Mouse (Mus musculus) heart, embryonic 15.5 days (tissue): ENCODE results near the gene Olfr1509. TPM values are rescaled to one million over a fixed set of nuclear protein-coding genes. Genes with fewer than 3 reads are reported as not detected.
"Not testable (repeated sequence)": the region's sequence is repeated elsewhere in the genome, so short reads cannot be mapped to it uniquely, and the experiment has no call there.

ENCODE experiments used
- ATAC-seq: fragments of 200-750 bp; cut with Nextera tagmentation; replicated peaks from 2 replicates; pipeline ENCODE4 v1.8.0; 2017; ENCODE audit warnings: low read depth, moderate TSS enrichment; ENCODE audit not compliant: insufficient number of reproducible peaks, insufficient read depth, low FRiP score
- H3K27ac ChIP-seq: fragments of 300-500 bp; sonication (generic); 2 replicates; pipeline ENCODE4 v1.5.1; 2015; ENCODE audit warnings: mild to moderate bottlenecking, inconsistent platforms
- H3K27me3 ChIP-seq: fragments of 300-500 bp; sonication (generic); 2 replicates; pipeline ENCODE4 v1.6.1; 2015; ENCODE audit warnings: inconsistent platforms
- H3K36me3 ChIP-seq: fragments of 300-500 bp; sonication (generic); 2 replicates; pipeline ENCODE4 v1.6.1; 2015; ENCODE audit warnings: mild to moderate bottlenecking, inconsistent platforms
- H3K4me1 ChIP-seq: fragments of 300-500 bp; sonication (generic); replicated peaks from 2 replicates; pipeline ENCODE4 v1.6.1; 2015; ENCODE audit warnings: inconsistent platforms
- H3K4me2 ChIP-seq: fragments of 300-500 bp; sonication (generic); 2 replicates; pipeline ENCODE4 v1.6.1; 2015; ENCODE audit warnings: inconsistent platforms, mild to moderate bottlenecking, moderate library complexity
- H3K4me3 ChIP-seq: fragments of 300-500 bp; sonication (generic); 2 replicates; pipeline ENCODE4 v1.5.1; 2015; ENCODE audit warnings: mild to moderate bottlenecking, inconsistent platforms
- H3K9ac ChIP-seq: fragments of 300-500 bp; sonication (generic); 2 replicates; pipeline ENCODE4 v1.6.1; 2015; ENCODE audit warnings: mild to moderate bottlenecking, inconsistent platforms
- H3K9me3 ChIP-seq: fragments of 300-500 bp; sonication (generic); replicated peaks from 2 replicates; pipeline ENCODE4 v1.6.1; 2016; ENCODE audit warnings: inconsistent platforms
- WGBS: fragments of 180-500 bp; shearing (Covaris S2); methylation state at CpG from one replicate; pipeline ENCODE4 v1.1.7; 2015; ENCODE audit warnings: mixed read lengths; 5-methylcytosine and 5-hydroxymethylcytosine counted together
- polyA plus RNA-seq: library from polyadenylated mRNA; unstranded; fragments of >200 nt; fragmentation: Nextera tagmentation; extraction: Ambion mirVana; gene quantifications from 2 replicates; pipeline ENCODE4 v1.2.1, GENCODE M21; 2015

Olfr1509 gene
- polyA plus RNA-seq: not detected in 2 replicates

DNA sequence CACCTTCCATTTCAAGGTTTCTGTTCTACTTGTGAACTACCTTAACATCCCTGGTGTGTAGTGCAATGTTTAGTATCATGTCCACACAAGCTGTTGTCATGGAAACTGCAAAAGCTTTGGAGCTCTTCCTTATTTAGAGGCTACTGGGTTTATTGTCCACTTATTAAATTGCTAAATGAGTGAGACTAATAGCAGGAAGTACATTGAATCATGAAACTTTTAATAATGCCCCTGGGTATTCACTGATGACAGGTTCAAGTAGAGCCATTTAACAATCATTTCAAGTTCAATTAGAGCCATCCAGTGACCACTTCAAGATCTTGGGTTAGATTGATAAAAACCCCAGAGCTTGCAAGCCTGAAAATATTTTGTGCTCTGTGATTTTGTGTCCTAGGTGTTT lies at the start of gene Olfr1509:
TSS of gene Olfr1509 (plus strand) at position 301 of the 400 bp plus-strand sequence.
- Histone ChIP-seq H3K9me3 (no peaks in the 10 kb centered on the region), H3K27ac (no peak within 1 kb of the TSS), H3K27me3 (no peaks in the 10 kb centered on the region), H3K4me3 (no peak within 1 kb of the TSS), H3K4me1 (no peaks in the 10 kb centered on the region), H3K36me3 (no peaks in the 10 kb centered on the region), H3K9ac (no peak within 1 kb of the TSS), H3K4me2 (no peak within 1 kb of the TSS)
- no peak for ATAC-seq

DNA sequence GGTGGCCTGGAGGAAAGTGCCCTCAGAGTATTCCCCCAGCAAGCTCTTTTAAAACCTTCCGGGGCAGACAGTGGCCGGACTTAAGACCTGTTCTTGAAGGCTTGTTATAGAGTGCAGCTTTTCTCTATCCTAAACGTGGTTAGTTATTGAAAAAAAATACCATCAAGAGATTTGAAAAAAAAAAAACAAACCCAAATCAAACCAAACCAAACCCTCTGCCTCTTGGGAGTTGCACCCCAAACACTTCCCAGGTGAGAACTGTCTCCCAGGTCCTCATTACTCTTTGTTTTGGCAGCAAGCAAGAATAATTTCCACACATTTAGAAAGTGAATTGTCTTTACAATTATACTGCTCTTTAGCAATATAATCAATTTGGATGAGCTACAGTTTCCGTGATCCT lies 45.5 kb upstream of the Olfr1509 start, which contains the start of gene Olfr1511:
TSS of gene Olfr1511 (minus strand) at position 101 of the 400 bp plus-strand sequence.
- H3K36me3 ChIP-seq: no peaks in the 10 kb centered on the region
- no peaks in the 10 kb centered on the region for H3K27me3 ChIP-seq
- H3K9ac ChIP-seq: no peak within 1 kb of the TSS
- no peak for ATAC-seq
- no peak within 1 kb of the TSS for H3K4me2 ChIP-seq
- H3K4me1 ChIP-seq: no peaks in the 10 kb centered on the region
- 71% methylated on average over 4 of the region's 4 CpGs for WGBS
- H3K9me3 ChIP-seq: no peaks in the 10 kb centered on the region
- no peak within 1 kb of the TSS for H3K27ac ChIP-seq
- no peak within 1 kb of the TSS for H3K4me3 ChIP-seq

DNA sequence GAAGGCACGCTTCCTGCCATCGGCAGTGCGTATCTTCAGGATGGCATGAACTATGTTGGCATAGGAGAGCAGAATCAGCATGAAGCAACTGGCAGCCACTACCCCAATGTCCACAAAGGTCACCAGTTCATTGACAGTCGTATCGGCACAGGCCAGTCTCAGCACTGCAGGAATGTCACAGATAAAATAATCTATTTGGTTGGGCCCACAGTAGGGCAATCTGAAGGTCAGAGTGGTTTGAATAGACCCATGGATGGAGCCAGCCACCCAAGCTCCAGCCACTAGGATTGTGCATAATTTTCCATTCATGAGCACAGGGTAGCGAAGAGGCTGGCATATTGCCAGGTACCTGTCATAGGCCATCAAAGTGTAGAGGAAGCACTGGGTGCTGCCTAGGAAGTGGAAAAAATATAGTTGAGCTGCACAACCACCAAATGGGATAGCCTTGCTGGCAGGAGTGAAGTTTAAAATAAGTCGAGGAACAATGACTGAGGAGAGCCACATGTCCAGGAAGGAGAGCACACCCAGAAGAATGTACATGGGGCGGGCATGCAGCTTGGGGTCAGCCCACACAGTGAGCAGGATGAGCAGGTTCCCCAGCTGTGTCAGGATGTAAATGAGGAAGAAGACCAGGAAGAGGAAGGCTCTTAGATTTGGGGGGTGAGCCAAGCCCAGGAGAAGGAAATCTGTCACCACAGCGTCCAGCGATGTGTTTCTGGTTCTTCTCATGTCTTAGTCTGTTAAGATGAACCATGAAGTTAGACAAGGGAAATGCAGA lies 32.5 kb upstream of the Olfr1509 start:
- not testable (repeated sequence) for H3K4me3 ChIP-seq, H3K27me3 ChIP-seq, H3K4me2 ChIP-seq, H3K27ac ChIP-seq, H3K9me3 ChIP-seq, H3K36me3 ChIP-seq, ATAC-seq, H3K9ac ChIP-seq, H3K4me1 ChIP-seq
- 51% methylated on average over 7 of the region's 10 CpGs for WGBS

DNA sequence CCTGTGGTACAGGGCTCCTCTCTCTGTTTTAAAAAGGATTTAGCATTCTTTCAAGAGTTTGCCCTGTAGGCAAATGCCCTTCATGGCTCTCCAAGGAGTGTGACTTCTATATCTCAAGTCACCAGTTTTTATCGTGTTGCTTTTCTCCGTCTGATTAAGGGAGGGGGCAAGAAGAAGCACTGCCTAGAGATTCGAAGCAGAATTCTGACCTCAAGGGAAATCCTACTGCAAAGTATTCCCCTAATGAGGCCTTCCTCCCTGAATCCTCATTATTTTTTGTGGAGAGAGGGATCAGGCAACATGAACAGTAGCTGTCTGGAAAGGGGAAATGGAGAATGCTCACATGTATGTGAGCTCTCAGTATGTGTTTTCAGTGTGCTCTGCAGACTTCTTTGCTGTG lies 28.5 kb upstream of the Olfr1509 start, which contains the start of gene Olfr1510:
TSS of gene Olfr1510 (minus strand) at position 101 of the 400 bp plus-strand sequence.
- H3K27me3 ChIP-seq: no peaks in the 10 kb centered on the region
- no peak within 1 kb of the TSS for H3K9ac ChIP-seq
- no peak within 1 kb of the TSS for H3K27ac ChIP-seq
- no peaks in the 10 kb centered on the region for H3K4me1 ChIP-seq
- no peaks in the 10 kb centered on the region for H3K9me3 ChIP-seq
- WGBS: 79% methylated on average over 3 of the region's 3 CpGs
- H3K4me3 ChIP-seq: no peak within 1 kb of the TSS
- H3K4me2 ChIP-seq: no peak within 1 kb of the TSS
- ATAC-seq: no peak
- no peaks in the 10 kb centered on the region for H3K36me3 ChIP-seq

DNA sequence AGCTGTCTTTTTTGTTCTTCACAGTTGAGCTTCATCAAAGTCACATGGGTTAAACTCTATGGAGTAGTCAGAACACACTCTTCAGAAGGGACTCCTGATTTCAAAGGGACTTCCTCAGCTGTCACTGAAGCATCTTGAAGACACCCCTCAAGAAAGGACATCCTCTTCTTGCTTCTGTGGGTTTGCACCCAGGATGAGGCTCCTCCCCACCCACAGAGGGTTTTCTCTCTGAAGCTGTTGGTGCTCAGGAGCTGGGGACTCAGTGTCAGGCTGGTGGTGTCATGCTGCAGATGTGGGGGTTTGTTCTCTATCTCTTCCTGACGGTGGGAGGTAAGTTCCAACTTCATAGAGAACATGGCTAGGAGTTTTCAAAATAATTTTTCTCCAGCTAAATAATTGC lies 15.1 kb upstream of the Olfr1509 start:
- Histone ChIP-seq H3K36me3 (no peaks in the 10 kb centered on the region), H3K27me3 (no peaks in the 10 kb centered on the region), H3K9ac (no peak overlapping the region), H3K9me3 (no peaks in the 10 kb centered on the region), H3K4me1 (no peaks in the 10 kb centered on the region), H3K4me2 (no peak overlapping the region), H3K4me3 (no peak overlapping the region), H3K27ac (no peak overlapping the region)
- ATAC-seq: no peak; the same call in 1 of the 2 replicates
- 85% methylated on average over 1 of the region's 1 CpGs for WGBS

DNA sequence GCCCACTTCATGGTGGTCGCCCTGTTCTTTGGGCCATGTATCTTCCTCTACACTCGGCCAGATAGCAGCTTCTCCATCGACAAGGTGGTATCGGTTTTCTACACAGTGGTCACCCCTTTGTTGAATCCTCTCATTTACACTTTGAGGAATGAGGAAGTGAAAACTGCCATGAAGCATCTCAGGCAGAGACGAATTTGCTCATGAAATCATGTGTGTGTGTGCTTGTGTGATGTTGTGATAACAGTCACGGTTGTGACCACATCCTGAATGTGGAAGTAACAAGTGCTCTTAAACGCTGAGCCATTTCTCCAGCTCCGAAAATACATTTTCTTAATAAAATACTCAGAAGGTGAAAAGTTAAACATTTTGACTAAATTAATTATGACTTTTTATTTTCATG lies 8.3 kb downstream of the Olfr1509 start:
- no peak for ATAC-seq
- H3K36me3 ChIP-seq: no peaks in the 10 kb centered on the region
- 78% methylated on average over 8 of the region's 8 CpGs for WGBS
- H3K4me1 ChIP-seq: no peaks in the 10 kb centered on the region
- H3K27me3 ChIP-seq: no peaks in the 10 kb centered on the region
- no peak overlapping the region for H3K27ac ChIP-seq
- no peaks in the 10 kb centered on the region for H3K9me3 ChIP-seq
- no peak overlapping the region for H3K9ac ChIP-seq
- no peak overlapping the region for H3K4me3 ChIP-seq
- no peak overlapping the region for H3K4me2 ChIP-seq

DNA sequence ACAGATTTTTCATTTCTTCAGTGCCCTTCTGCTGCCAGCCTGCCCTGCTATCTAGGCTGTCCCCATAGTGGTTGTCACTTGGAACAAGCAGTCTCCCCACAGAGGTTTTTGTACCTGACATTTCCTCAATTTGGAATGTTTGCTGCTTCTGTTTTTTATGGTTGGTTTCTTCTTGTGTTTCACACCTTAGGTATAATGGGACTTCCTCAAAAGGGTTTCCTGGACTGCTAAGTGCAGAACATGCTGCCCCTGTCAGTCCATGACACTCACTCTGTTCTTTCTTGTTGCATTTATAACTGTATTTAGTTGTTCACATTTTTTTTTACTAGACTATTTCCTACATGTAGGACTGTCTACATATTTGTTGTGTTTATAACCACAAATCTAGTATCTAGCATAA lies 19.1 kb downstream of the Olfr1509 start:
- no peak for ATAC-seq
- Histone ChIP-seq H3K27me3 (no peaks in the 10 kb centered on the region), H3K27ac (no peak overlapping the region), H3K9ac (no peak overlapping the region), H3K4me2 (no peak overlapping the region), H3K4me3 (no peak overlapping the region), H3K9me3 (no peaks in the 10 kb centered on the region), H3K4me1 (no peaks in the 10 kb centered on the region), H3K36me3 (no peaks in the 10 kb centered on the region)

DNA sequence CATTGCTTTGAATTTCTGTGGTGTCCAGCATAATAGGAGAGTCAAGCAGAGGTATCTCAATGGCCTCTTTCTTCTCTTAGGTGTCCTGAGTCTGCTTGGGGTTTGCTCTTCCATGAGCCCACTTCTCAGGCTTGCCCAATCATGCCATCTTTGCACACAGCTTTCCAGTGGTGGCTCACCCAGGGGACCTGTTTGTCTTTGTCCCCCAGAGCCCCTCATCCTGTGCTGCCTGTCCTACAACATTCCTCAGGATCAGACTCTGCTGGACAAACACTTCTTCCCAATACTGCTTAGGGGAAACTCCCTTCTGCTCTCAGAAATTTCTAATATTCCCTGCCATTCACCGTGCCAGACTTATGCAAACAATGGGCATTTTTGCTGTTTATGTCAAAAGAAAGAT lies 22.9 kb downstream of the Olfr1509 start:
- no peak overlapping the region for H3K9ac ChIP-seq
- no peak for ATAC-seq
- H3K27me3 ChIP-seq: no peaks in the 10 kb centered on the region
- H3K27ac ChIP-seq: no peak overlapping the region
- H3K4me1 ChIP-seq: no peaks in the 10 kb centered on the region
- 77% methylated on average over 1 of the region's 1 CpGs for WGBS
- H3K4me3 ChIP-seq: no peak overlapping the region
- no peaks in the 10 kb centered on the region for H3K36me3 ChIP-seq
- H3K4me2 ChIP-seq: no peak overlapping the region
- H3K9me3 ChIP-seq: no peaks in the 10 kb centered on the region

DNA sequence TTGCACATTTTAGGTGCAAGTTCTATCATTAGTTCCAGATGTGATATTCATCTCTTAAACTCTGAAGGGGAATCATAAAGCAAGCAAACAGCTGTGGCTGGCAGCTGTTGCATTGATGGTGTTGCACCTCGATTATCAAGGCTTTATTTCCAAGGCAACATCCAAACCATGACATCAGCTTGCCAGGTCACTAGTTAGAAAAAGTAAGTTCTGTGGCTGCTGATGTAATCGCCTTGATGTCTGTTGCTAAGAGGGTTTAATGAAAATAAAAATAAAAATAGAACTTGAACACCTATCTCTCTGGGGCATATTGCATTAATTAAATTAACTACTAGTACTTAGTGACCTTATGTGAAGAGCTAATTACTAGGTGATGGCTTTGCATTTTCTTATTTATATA lies 24.6 kb downstream of the Olfr1509 start, which contains the start of gene Olfr1508:
TSS of gene Olfr1508 (minus strand) at position 101 of the 400 bp plus-strand sequence.
- no peak within 1 kb of the TSS for H3K27ac ChIP-seq
- 55% methylated on average over 2 of the region's 2 CpGs for WGBS
- no peaks in the 10 kb centered on the region for H3K27me3 ChIP-seq
- no peak within 1 kb of the TSS for H3K9ac ChIP-seq
- ATAC-seq: no peak
- H3K36me3 ChIP-seq: no peaks in the 10 kb centered on the region
- H3K4me3 ChIP-seq: no peak within 1 kb of the TSS
- no peaks in the 10 kb centered on the region for H3K4me1 ChIP-seq
- H3K9me3 ChIP-seq: no peaks in the 10 kb centered on the region
- H3K4me2 ChIP-seq: no peak within 1 kb of the TSS

DNA sequence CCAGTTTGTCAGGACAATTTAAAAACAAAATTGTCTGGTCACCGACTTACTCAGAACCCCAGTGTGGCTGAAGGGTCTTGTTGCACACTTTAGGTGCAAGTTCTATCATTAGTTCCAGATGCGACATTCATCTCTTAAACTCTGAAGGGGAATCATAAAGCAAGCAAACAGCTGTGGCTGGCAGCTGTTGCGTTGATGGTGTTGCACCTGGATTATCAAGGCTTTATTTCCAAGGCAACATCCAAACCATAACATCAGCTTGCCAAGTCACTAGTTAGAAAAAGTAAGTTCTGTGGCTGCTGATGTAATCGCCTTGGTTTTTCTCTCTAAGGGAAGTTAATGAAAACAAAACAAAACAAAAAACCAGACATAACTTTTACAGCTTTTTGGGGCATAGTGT lies 52.7 kb downstream of the Olfr1509 start, which contains the start of gene Olfr1507:
TSS of gene Olfr1507 (minus strand) at position 234 of the 400 bp plus-strand sequence.
- Histone ChIP-seq H3K9me3 (no peaks in the 10 kb centered on the region), H3K27ac (no peak within 1 kb of the TSS), H3K4me2 (no peak within 1 kb of the TSS), H3K4me1 (no peaks in the 10 kb centered on the region), H3K36me3 (no peaks in the 10 kb centered on the region), H3K9ac (no peak within 1 kb of the TSS), H3K4me3 (no peak within 1 kb of the TSS), H3K27me3 (no peaks in the 10 kb centered on the region)
- no peak for ATAC-seq
- 81% methylated on average over 4 of the region's 4 CpGs for WGBS
